In the genomic region with DNA sequence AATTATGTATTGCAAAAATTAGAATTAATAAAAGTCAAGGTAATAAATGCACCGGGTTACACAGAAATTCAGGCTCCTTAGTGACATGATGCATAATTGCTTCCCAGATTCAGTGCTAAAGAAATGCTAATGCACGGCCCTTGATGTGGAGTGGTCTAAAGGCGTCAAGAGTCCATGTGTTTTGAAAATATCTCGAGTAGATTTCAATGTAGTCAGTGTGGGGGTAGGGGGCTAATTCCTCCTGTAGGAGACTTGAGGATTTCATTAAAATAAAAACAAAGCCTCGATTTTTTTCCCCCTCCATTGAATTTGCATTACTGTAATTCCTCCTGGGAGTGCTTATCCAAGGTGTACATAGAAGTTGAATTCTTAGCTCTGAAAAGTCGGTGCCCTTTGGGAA, we compare ENCODE assay signal across 10 mouse cellular contexts.
"Had no signal": no experiment of that assay in that cellular context is flagged by ENCODE, and none has a peak within 500 bp of the region (broad histone marks: within the 10 kb centered on the region; RNA-seq: fewer than 3 reads in every experiment).

No protein-coding gene starts in this region.

- H3K9ac ChIP-seq: limb, embryonic 13.5 days; liver, embryonic 14.5 days had no signal

- H3K27me3 ChIP-seq: limb, embryonic 13.5 days had no signal

- H3K27ac ChIP-seq: kidney, postnatal 0 days; limb, embryonic 13.5 days; liver, embryonic 14.5 days; stomach, postnatal 0 days had no signal

- ATAC-seq: intestine, postnatal 0 days had no signal

- H3K4me1 ChIP-seq: limb, embryonic 13.5 days had no signal

- H3K4me3 ChIP-seq: limb, embryonic 13.5 days had no signal

- H3K9me3 ChIP-seq: limb, embryonic 13.5 days had no signal

- DNase-seq: kidney, adult 8-10 months; kidney, postnatal 36 days; lung, adult 18-20 months; right cerebral cortex, adult 18-20 months; right cerebral cortex, postnatal 25 days had no signal

- H3K4me2 ChIP-seq: limb, embryonic 13.5 days had no signal
